Mouse (Mus musculus) MEL (cell line): ENCODE measurements around the gene Thap3. TPM values are rescaled to one million over a fixed set of nuclear protein-coding genes. Genes with fewer than 3 reads are reported as not detected.

Source experiments
- DNase-seq: peaks from one replicate; pipeline ENCODE4 v3.0.0; 2011; ENCODE audit warnings: low read depth, low spot score
- H3K27ac ChIP-seq: 2 replicates; pipeline ENCODE4 v1.5.1; 2012; ENCODE audit warnings: low read depth, mild to moderate bottlenecking, control low read depth, low read length, moderate library complexity; ENCODE audit not compliant: control insufficient read depth
- H3K27me3 ChIP-seq, 2 experiments: fragments of 150-350 bp in 1 of 2; sonication (generic) in 1 of 2; 2 replicates each; pipeline ENCODE4 v1.6.1; 2012; ENCODE audit warnings: low read length in 2 of 2, mild to moderate bottlenecking in 2 of 2, improper control_type of control experiment in 1 of 2, moderate library complexity in 1 of 2; ENCODE audit not compliant: insufficient read depth in 2 of 2, control insufficient read depth in 1 of 2
- H3K36me3 ChIP-seq, 2 experiments: 2 replicates each; pipeline ENCODE4 v1.6.1; 2012 to 2014; ENCODE audit warnings: low read length in 2 of 2, improper control_type of control experiment in 1 of 2, inconsistent platforms in 1 of 2, mild to moderate bottlenecking in 1 of 2; ENCODE audit not compliant: insufficient read depth in 2 of 2, control insufficient read depth in 1 of 2
- H3K4me1 ChIP-seq, 2 experiments: fragments of 150-350 bp in 1 of 2; sonication (generic) in 1 of 2; 2 replicates each; pipeline ENCODE4 v1.6.1; 2012; ENCODE audit warnings: low read length in 2 of 2, improper control_type of control experiment in 1 of 2, mild to moderate bottlenecking in 1 of 2; ENCODE audit not compliant: insufficient read depth in 2 of 2, control insufficient read depth in 1 of 2
- H3K4me3 ChIP-seq, 2 experiments: fragments of 150-350 bp in 1 of 2; sonication (generic) in 1 of 2; 2 replicates each; pipeline ENCODE4 v1.5.1; 2012; ENCODE audit warnings: low read depth in 2 of 2, low read length in 2 of 2, mild to moderate bottlenecking in 2 of 2, moderate library complexity in 2 of 2, control low read depth in 1 of 2, improper control_type of control experiment in 1 of 2; ENCODE audit not compliant: control insufficient read depth in 1 of 2, insufficient read depth in 1 of 2
- H3K79me2 ChIP-seq: 2 replicates; pipeline ENCODE4 v1.6.1; 2012; ENCODE audit warnings: mild to moderate bottlenecking, low read length, moderate library complexity; ENCODE audit not compliant: control insufficient read depth, poor library complexity, insufficient read depth
- H3K9ac ChIP-seq: 2 replicates; pipeline ENCODE4 v1.6.1; 2012; ENCODE audit warnings: low read depth, mild to moderate bottlenecking, control low read depth, low read length, moderate library complexity; ENCODE audit not compliant: control insufficient read depth, poor library complexity, severe bottlenecking
- H3K9me3 ChIP-seq: fragments of 150-350 bp; sonication (generic); replicated peaks from 2 replicates; pipeline ENCODE4 v1.6.1; 2012; ENCODE audit warnings: mild to moderate bottlenecking, low read length, improper control_type of control experiment, moderate library complexity; ENCODE audit not compliant: insufficient read depth
- BHLHE40 ChIP-seq: IDR thresholded peaks from 2 replicates; pipeline ENCODE4 v1.6.1; 2012; ENCODE audit warnings: low read depth, mild to moderate bottlenecking, inconsistent platforms, low read length, improper control_type of control experiment, borderline replicate concordance
- CHD1 ChIP-seq: IDR thresholded peaks from 2 replicates; pipeline ENCODE4 v1.6.1; 2012; ENCODE audit warnings: low read depth, mild to moderate bottlenecking, inconsistent platforms, low read length, improper control_type of control experiment
- CHD2 ChIP-seq: IDR thresholded peaks from 2 replicates; pipeline ENCODE4 v1.6.1; 2011; ENCODE audit warnings: low read length, improper control_type of control experiment
- CTCF ChIP-seq, 3 experiments: IDR thresholded peaks in 2 of 3; conservative IDR thresholded peaks in 1 of 3; 2 replicates each; pipeline ENCODE4 v1.5.1; 2011 to 2012; ENCODE audit warnings: low read length in 3 of 3, low read depth in 2 of 3, mild to moderate bottlenecking in 2 of 3, improper control_type of control experiment in 1 of 3, inconsistent platforms in 1 of 3, mixed read lengths in 1 of 3, moderate library complexity in 1 of 3; ENCODE audit not compliant: control insufficient read depth in 1 of 3, insufficient read depth in 1 of 3, poor library complexity in 1 of 3, severe bottlenecking in 1 of 3
- EP300 ChIP-seq, 2 experiments: IDR thresholded peaks; 2 replicates each; pipeline ENCODE4 v1.6.1; 2011; ENCODE audit warnings: improper control_type of control experiment in 2 of 2, low read length in 2 of 2, low read depth in 1 of 2, mild to moderate bottlenecking in 1 of 2
- ETS1 ChIP-seq: IDR thresholded peaks from 2 replicates; pipeline ENCODE4 v1.6.1; 2012; ENCODE audit warnings: low read depth, mild to moderate bottlenecking, inconsistent platforms, low read length, improper control_type of control experiment, moderate library complexity
- GATA1 ChIP-seq: IDR thresholded peaks from 2 replicates; pipeline ENCODE4 v1.6.1; 2011; ENCODE audit warnings: low read depth, low read length, improper control_type of control experiment
- HCFC1 ChIP-seq: IDR thresholded peaks from 2 replicates; pipeline ENCODE4 v1.6.1; 2012; ENCODE audit warnings: low read depth, mild to moderate bottlenecking, inconsistent platforms, low read length, improper control_type of control experiment, moderate library complexity
- MAFK ChIP-seq: IDR thresholded peaks from 2 replicates; pipeline ENCODE4 v1.6.1; 2011; ENCODE audit warnings: low read depth, mild to moderate bottlenecking, low read length, improper control_type of control experiment, borderline replicate concordance
- MAX ChIP-seq: IDR thresholded peaks from 2 replicates; pipeline ENCODE4 v1.6.1; 2011; ENCODE audit warnings: low read length, improper control_type of control experiment
- MAZ ChIP-seq: IDR thresholded peaks from 2 replicates; pipeline ENCODE4 v1.6.1; 2012; ENCODE audit warnings: low read depth, mild to moderate bottlenecking, inconsistent platforms, low read length, improper control_type of control experiment
- MEF2A ChIP-seq: IDR thresholded peaks from 2 replicates; pipeline ENCODE4 v1.6.1; 2014; ENCODE audit warnings: low read depth, mild to moderate bottlenecking, inconsistent platforms, low read length, improper control_type of control experiment; ENCODE audit not compliant: poor library complexity, insufficient replicate concordance, severe bottlenecking; ENCODE audit errors: extremely low read depth
- MXI1 ChIP-seq: IDR thresholded peaks from 2 replicates; pipeline ENCODE4 v1.6.1; 2011; ENCODE audit warnings: mild to moderate bottlenecking, low read depth, low read length, improper control_type of control experiment
- MYB ChIP-seq: IDR thresholded peaks from 2 replicates; pipeline ENCODE4 v1.6.1; 2011; ENCODE audit warnings: mild to moderate bottlenecking, low read depth, low read length, improper control_type of control experiment
- MYC ChIP-seq: IDR thresholded peaks from 2 replicates; pipeline ENCODE4 v1.6.1; 2011; ENCODE audit warnings: low read depth, mild to moderate bottlenecking, low read length, improper control_type of control experiment, moderate library complexity
- NELFE ChIP-seq: IDR thresholded peaks from 2 replicates; pipeline ENCODE4 v1.6.1; 2011; ENCODE audit warnings: low read depth, low read length, improper control_type of control experiment
- NRF1 ChIP-seq: IDR thresholded peaks from 2 replicates; pipeline ENCODE4 v1.6.1; 2014; ENCODE audit warnings: low read depth, mild to moderate bottlenecking, inconsistent platforms, low read length, improper control_type of control experiment, moderate library complexity; ENCODE audit not compliant: poor library complexity, insufficient read depth, severe bottlenecking
- POLR2A ChIP-seq, 2 experiments: IDR thresholded peaks; 2 replicates each; pipeline ENCODE4 v1.6.1; 2011 to 2012; ENCODE audit warnings: low read length in 2 of 2, mild to moderate bottlenecking in 2 of 2, control low read depth in 1 of 2, improper control_type of control experiment in 1 of 2, low read depth in 1 of 2, moderate library complexity in 1 of 2; ENCODE audit not compliant: control insufficient read depth in 1 of 2, insufficient read depth in 1 of 2, poor library complexity in 1 of 2
- POLR2AphosphoS2 ChIP-seq: IDR thresholded peaks from 2 replicates; pipeline ENCODE4 v1.6.1; 2011; ENCODE audit warnings: low read length, improper control_type of control experiment
- POLR2AphosphoS5 ChIP-seq: IDR thresholded peaks from 2 replicates; pipeline ENCODE4 v1.6.1; 2012; ENCODE audit warnings: low read depth, borderline replicate concordance, mild to moderate bottlenecking, inconsistent platforms, low read length, moderate library complexity, mixed read lengths
- RCOR1 ChIP-seq: IDR thresholded peaks from 2 replicates; pipeline ENCODE4 v1.6.1; 2012; ENCODE audit warnings: low read depth, mild to moderate bottlenecking, inconsistent platforms, low read length, improper control_type of control experiment
- SIN3A ChIP-seq: IDR thresholded peaks from 2 replicates; pipeline ENCODE4 v1.6.1; 2012; ENCODE audit warnings: low read length, improper control_type of control experiment, inconsistent platforms
- SMC3 ChIP-seq: IDR thresholded peaks from 2 replicates; pipeline ENCODE4 v1.6.1; 2011; ENCODE audit warnings: low read depth, low read length, improper control_type of control experiment
- TAL1 ChIP-seq: IDR thresholded peaks from 2 replicates; pipeline ENCODE4 v1.6.1; 2012; ENCODE audit warnings: mild to moderate bottlenecking, inconsistent platforms, low read length, moderate library complexity, mixed read lengths
- TBP ChIP-seq: IDR thresholded peaks from 2 replicates; pipeline ENCODE4 v1.8.0; 2011; ENCODE audit warnings: low read depth, low read length, improper control_type of control experiment
- TCF12 ChIP-seq: IDR thresholded peaks from 2 replicates; pipeline ENCODE4 v1.6.1; 2014; ENCODE audit warnings: low read depth, mild to moderate bottlenecking, inconsistent platforms, low read length, improper control_type of control experiment, moderate library complexity
- UBTF ChIP-seq: IDR thresholded peaks from 2 replicates; pipeline ENCODE4 v1.6.1; 2012; ENCODE audit warnings: low read depth, mild to moderate bottlenecking, inconsistent platforms, low read length, improper control_type of control experiment, moderate library complexity, borderline replicate concordance; ENCODE audit not compliant: insufficient read depth
- USF1 ChIP-seq: IDR thresholded peaks from 2 replicates; pipeline ENCODE4 v1.6.1; 2014; ENCODE audit warnings: low read depth, mild to moderate bottlenecking, inconsistent platforms, low read length, improper control_type of control experiment, moderate library complexity
- USF2 ChIP-seq, 2 experiments: IDR thresholded peaks; 2 replicates each; pipeline ENCODE4 v1.6.1; 2011 to 2012; ENCODE audit warnings: improper control_type of control experiment in 2 of 2, low read length in 2 of 2, borderline replicate concordance in 1 of 2, inconsistent platforms in 1 of 2, low read depth in 1 of 2, mild to moderate bottlenecking in 1 of 2; ENCODE audit not compliant: insufficient read depth in 1 of 2
- ZC3H11A ChIP-seq: IDR thresholded peaks from 2 replicates; pipeline ENCODE4 v1.6.1; 2012; ENCODE audit warnings: low read depth, mild to moderate bottlenecking, inconsistent platforms, low read length, improper control_type of control experiment
- ZKSCAN1 ChIP-seq: IDR thresholded peaks from 2 replicates; pipeline ENCODE4 v1.6.1; 2012; ENCODE audit warnings: low read depth, mild to moderate bottlenecking, inconsistent platforms, low read length, improper control_type of control experiment, moderate library complexity
- ZMIZ1 ChIP-seq: IDR thresholded peaks from 2 replicates; pipeline ENCODE4 v1.6.1; 2012; ENCODE audit warnings: low read depth, mild to moderate bottlenecking, inconsistent platforms, low read length, improper control_type of control experiment, moderate library complexity
- ZNF384 ChIP-seq: IDR thresholded peaks from 2 replicates; pipeline ENCODE4 v1.6.1; 2012; ENCODE audit warnings: low read depth, mild to moderate bottlenecking, inconsistent platforms, low read length, improper control_type of control experiment
- polyA plus RNA-seq, 2 experiments: library from polyadenylated mRNA; stranded (reverse) in 1 of 2; unstranded in 1 of 2; fragments of >175 nt in 1 of 2; fragments of >200 nt in 1 of 2; gene quantifications; 2 replicates each; pipeline versions ENCODE4 v1.2.1 to v1.2.4; 2012; ENCODE audit warnings: low replicate concordance in 2 of 2, low read depth in 1 of 2; ENCODE audit not compliant: insufficient read length in 2 of 2, insufficient read depth in 1 of 2, missing spikeins in 1 of 2
- total RNA-seq: library from RNA; depleted of rRNA; stranded (reverse); fragments of 300-350 nt; gene quantifications from 2 replicates; pipeline ENCODE4 v1.2.3, GENCODE M21; 2012

The Thap3 gene
- total and polyA plus RNA-seq, 3 experiments = 13.7 to 17.2 TPM; not detected in 1

DNA sequence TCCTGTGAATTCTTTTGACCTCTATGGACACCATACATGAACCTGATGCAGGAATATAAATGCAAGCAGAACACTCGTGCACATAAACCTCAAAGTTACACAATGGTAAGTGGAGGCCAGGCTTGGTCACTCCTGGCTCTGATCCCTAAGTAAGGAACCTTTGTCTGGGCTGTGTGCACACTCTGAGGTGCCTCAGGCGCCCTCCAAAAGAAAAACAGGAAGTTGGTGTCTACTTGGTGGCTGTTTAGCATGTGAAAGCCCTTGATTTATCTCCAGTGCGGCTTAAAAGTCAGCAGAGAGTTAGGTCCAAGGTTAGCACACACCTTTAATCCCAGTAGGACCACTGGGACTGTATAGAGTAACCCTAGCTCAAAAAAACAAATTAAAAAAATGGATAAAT lies 10.7 kb upstream of the Thap3 start:
- Histone ChIP-seq H3K36me3 (peaks cover 0 to 18% of the 10 kb centered on the region in 2 experiments; a peak in 2 of 4 replicates), H3K4me1 (peaks cover 5 to 25% of the 10 kb centered on the region in 2 experiments), H3K27ac (no peak overlapping the region), H3K4me3 (no peak overlapping the region), H3K9ac (no peak overlapping the region), H3K9me3 (no peaks in the 10 kb centered on the region), H3K79me2 (peaks cover 6% of the 10 kb centered on the region; the same call in 1 of the 2 replicates), H3K27me3 (no peaks in the 10 kb centered on the region)
- DNase-seq = peak; percentile 74
- TF ChIP-seq ZC3H11A (no peak), CTCF (IDR thresholded peaks at IDR 0.05 in 2 of 3, conservative IDR thresholded peaks at IDR 0.05 in 1 of 3; ENCODE audit: control insufficient read depth in 1 of 3, insufficient read depth in 1 of 3, low read depth in 2 of 3, low read length in 3 of 3, poor library complexity in 1 of 3, severe bottlenecking in 1 of 3) (no peak), MAX (no peak), RCOR1 (peak; percentile 78), POLR2A (IDR thresholded peaks at IDR 0.05; ENCODE audit: control insufficient read depth in 1 of 2, insufficient read depth in 1 of 2, low read depth in 1 of 2, low read length in 2 of 2, poor library complexity in 1 of 2) (no peak), CHD1 (no peak), USF1 (no peak), USF2 (IDR thresholded peaks at IDR 0.05; ENCODE audit: borderline replicate concordance in 1 of 2, insufficient read depth in 1 of 2, low read depth in 1 of 2, low read length in 2 of 2) (no peak), UBTF (no peak), MEF2A (no peak), GATA1 (0 out of 2 replicates have a peak, but pooled peaks have one; percentile 27), BHLHE40 (0 out of 2 replicates have a peak, but pooled peaks have one; percentile 43), POLR2AphosphoS5 (no peak), HCFC1 (no peak), TBP (0 out of 2 replicates have a peak, but pooled peaks have one; percentile 18), EP300 (IDR thresholded peaks at IDR 0.05; ENCODE audit: low read depth in 1 of 2, low read length in 2 of 2) (peak in 1 of 2 experiments; percentile 47; a peak in 2 of 4 replicates), MYC (peak; percentile 32; the same call in 1 of the 2 replicates), SMC3 (no peak), TCF12 (no peak), ZMIZ1 (no peak), MAFK (no peak), ZKSCAN1 (no peak), MXI1 (peak; percentile 32; the same call in 1 of the 2 replicates), NRF1 (no peak), ETS1 (peak; percentile 24; the same call in 1 of the 2 replicates), MAZ (no peak), POLR2AphosphoS2 (no peak), NELFE (no peak), CHD2 (no peak), TAL1 (no peak), MYB (no peak), ZNF384 (no peak), SIN3A (peak; percentile 58; the same call in 1 of the 2 replicates)
